Mouse (Mus musculus) liver, embryonic 14 days (tissue): ENCODE results near the gene Plac9b. TPM values are rescaled to one million over a fixed set of nuclear protein-coding genes. Genes with fewer than 3 reads are reported as not detected.

Experiments
- polyA plus RNA-seq: library from polyadenylated mRNA; depleted of rRNA; stranded (reverse); fragments of >200 nt; gene quantifications from 2 replicates; pipeline ENCODE4 v1.2.3, GENCODE M21; 2012; rRNA removed

The Plac9b gene
- 1.2 and 1.3 TPM in 2 replicates for polyA plus RNA-seq

GRCm38 (mm10) chr14:26182380-26182779 is at the start of gene Plac9b:
TSS of gene Plac9b (minus strand) at chr14:26182480.

GRCm38 (mm10) chr14:26206926-26207247 is 24.6 kb upstream of the Plac9b start, which contains the start of gene Tmem254b:
TSS of gene Tmem254b (minus strand) at chr14:26207041.

GRCm38 (mm10) chr14:26118150-26118549 is 64.1 kb downstream of the Plac9b start, which contains the start of gene Duxbl2:
TSS of gene Duxbl2 (plus strand) at chr14:26118349.

Other genes with a start within 250 kb of the Plac9b start
- gene Cphx1, start 244.2 kb downstream of the Plac9b start, polyA plus RNA-seq, result 0.08 TPM in 1 of 2 replicates, not detected in the other
- 0.06 and 0.16 TPM in 2 replicates for gene Duxbl1, start 203.9 kb downstream of the Plac9b start, polyA plus RNA-seq
- 1.8 and 4.6 TPM in 2 replicates for gene Gm9780, start 139.8 kb downstream of the Plac9b start, polyA plus RNA-seq
- gene Tmem254c, start 115.1 kb downstream of the Plac9b start, polyA plus RNA-seq, result 5.4 and 7.5 TPM in 2 replicates
- not detected in 2 replicates for gene Cphx2, start 101.0 kb downstream of the Plac9b start, polyA plus RNA-seq
- 0.16 and 0.20 TPM in 2 replicates for gene Cphx3, start 100.2 kb downstream of the Plac9b start, polyA plus RNA-seq
- 0.05 TPM in 1 of 2 replicates, not detected in the other for gene Duxbl2, start 64.1 kb downstream of the Plac9b start, polyA plus RNA-seq
- gene Tmem254b, start 24.6 kb upstream of the Plac9b start, polyA plus RNA-seq, result 6.5 and 8.2 TPM in 2 replicates
- gene Duxbl3, start 75.5 kb upstream of the Plac9b start, polyA plus RNA-seq, result 0.12 TPM in 1 of 2 replicates, not detected in the other